Mouse (Mus musculus): ENCODE data around the gene Lkaaear1. TPM values are rescaled to one million over a fixed set of nuclear protein-coding genes. Genes with fewer than 3 reads are reported as not detected.

Gene Lkaaear1
- total RNA-seq (2015; ENCODE audit: low replicate concordance) (not detected in 2 replicates), total RNA-seq (2017; ENCODE audit: low replicate concordance) (not detected in 2 replicates)

DNA sequence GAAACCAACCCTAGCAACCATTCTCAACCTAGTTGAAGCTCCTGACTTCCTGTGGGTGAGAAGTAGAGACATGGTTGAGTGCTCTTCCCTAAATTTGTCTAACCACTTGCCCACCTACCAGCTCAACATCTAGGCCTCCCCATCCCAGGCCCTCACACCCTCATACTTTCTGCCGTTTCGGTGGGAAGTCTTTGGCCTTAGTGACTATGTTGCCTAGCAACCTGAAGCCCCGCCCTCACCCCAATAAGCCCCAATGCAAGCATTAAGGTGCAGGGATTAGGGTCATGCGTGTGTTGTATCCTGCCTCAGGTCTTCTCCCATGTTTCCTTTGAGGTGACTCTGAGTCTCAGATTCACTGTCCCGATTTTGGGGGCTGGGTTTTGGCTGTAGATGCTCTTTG, at the start of gene Lkaaear1:
Gene Lkaaear1 (minus strand): TSS at position 202 of the 400 bp plus-strand sequence.
- ATAC-seq (replicated peaks; ENCODE audit: low FRiP score, poor library complexity, severe bottlenecking) = no peak

DNA sequence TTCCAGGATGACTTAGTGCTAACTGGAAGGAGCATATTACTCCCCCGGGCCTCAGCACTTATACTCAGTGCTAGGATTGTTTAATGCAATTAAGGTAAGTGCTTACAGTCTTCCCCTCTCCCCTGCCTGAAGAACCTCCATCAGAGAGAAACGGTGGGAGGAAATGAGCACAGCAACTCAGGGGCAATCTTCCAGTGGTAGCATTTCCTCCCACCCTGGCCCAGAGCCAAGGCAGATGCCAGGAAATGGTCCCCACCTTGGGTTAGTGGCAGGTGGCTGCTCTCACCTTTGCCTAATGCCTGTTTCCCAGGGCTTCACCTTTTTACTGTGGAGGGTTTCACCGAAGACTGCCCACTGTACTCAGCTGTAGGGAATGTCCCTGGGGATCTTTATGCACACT, 31.8 kb upstream of the Lkaaear1 start:
- ATAC-seq (replicated peaks; ENCODE audit: low FRiP score, poor library complexity, severe bottlenecking) = no peak

DNA sequence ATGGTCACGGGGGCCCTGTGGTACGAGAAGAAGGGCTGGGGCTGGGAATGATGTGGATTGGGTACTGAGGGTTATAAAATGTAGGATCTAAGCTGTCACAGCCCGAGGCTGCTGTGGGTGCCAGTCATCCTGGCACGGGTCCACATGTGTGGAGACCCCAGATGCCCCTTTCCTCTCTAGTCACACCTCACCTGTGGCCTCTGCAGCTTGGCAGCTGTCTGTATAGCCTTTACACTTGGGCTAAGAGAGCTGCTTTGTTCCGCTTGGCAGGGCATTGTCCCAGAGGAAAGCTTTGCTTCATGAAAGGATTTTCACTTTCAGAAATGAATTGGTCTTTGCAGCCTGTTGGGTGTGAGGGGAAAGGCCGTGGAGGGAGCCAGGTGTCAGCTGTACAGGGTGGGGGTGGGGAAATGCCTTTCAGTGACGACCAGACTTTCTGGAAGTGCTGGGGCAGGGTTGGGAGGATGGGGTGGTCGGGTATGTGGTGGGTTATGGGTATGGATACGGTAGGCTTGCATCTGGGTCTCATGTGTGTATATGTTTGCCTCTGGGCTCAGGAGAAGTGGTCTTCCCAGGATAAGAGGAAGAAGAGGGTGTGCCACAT, 29.5 kb upstream of the Lkaaear1 start:
- ATAC-seq (replicated peaks; ENCODE audit: low FRiP score, poor library complexity, severe bottlenecking) = no peak

DNA sequence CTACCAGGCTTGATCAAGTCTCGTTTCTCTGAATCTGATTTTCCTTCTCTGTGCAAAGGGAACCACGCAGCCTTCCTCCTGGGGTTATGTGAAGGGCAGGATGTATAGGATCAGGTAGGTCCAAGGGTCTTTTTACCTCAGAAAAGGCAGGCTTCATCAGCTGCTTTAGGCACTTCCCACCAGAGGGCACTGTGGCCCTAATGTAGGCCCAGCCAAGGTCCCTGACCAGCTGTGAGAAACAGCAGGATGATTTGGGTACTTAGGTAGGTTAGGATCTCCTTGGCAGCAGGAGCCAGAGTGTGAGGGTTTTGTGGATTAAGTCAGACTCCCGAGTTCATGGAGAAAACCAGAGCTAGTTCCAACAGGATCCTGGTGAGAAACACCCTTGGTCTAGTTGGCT, 24.0 kb upstream of the Lkaaear1 start:
- ATAC-seq (replicated peaks; ENCODE audit: low FRiP score, poor library complexity, severe bottlenecking) = no peak

DNA sequence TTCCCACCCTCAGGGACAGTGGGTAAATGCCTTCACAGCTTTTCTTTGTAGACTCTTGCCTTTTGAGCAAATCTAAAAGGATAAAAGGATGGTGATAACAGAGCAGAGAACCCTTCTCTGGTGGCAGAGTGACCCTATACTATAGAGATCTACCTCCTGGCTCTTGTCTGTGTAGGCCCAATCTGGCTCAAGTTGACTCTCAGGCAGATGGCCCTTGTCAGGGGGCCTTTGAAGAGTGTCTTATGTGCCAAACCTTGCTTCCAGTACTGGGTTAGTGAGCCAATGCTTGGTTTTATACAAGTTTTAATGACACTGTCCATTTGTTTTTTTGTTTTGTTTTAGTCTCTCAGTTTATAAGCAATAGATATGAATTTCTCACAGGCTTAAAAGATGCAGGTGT, 23.0 kb upstream of the Lkaaear1 start:
- ATAC-seq (replicated peaks; ENCODE audit: low FRiP score, poor library complexity, severe bottlenecking) = no peak

DNA sequence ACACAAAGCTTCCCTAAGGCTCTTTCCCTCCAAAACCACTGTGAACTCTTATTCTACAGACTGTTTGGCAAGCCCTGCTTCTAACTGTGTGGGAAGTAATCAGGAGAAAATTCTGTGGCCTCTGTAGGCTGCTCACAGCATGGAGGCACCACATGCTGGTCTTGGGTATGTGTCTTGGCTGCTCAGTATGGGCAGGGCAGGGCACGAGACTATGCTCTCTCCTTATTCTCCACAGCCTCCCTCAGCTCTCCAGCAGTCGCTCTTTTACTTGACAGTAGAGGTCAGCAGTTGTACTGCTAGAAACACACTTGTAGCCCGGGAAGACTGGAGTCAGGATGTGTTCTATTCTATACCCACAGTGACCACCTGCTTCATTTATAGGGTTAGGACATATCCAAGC, 21.8 kb upstream of the Lkaaear1 start:
- ATAC-seq (replicated peaks; ENCODE audit: low FRiP score, poor library complexity, severe bottlenecking) = no peak

DNA sequence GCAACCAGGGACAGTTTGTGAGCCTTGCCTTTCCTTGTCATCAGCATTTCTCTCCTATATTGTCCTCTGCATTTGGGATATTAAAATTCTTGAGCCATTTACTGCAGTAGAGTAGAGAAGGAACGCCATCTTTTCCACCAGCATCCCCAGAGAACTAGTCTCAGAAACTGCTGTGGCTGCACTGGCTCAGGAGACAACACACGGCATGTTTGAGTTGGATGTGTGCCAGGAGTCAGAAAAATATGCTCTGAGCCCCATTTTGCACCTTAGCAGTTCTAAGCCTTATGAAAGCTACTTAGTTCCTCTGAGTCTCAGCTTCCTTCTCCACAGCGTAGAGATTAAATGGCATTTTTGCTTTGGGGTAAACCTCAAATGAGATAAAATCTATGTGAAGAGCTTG, 18.7 kb upstream of the Lkaaear1 start:
- no peak for ATAC-seq (replicated peaks; ENCODE audit: low FRiP score, poor library complexity, severe bottlenecking)

DNA sequence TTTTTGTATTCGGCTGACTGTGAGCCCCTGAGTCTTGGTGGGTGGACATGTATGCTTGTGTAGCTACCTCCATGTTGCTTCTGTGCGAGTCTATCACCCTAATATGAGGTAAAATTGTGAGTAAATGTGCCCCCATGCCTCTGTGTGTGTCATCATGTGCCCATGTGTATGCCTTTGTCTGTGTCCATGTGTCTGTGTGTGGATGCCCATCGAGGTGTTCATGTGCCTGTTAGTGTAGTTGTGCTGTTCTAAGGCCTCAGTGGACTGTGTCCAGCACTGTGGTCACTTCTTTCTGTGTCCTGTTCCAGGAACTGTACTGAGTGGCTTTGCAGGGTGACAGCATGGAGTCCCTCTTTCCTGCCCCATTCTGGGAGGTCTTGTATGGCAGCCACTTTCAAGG, 17.1 kb upstream of the Lkaaear1 start:
- ATAC-seq (replicated peaks; ENCODE audit: low FRiP score, poor library complexity, severe bottlenecking) = no peak

DNA sequence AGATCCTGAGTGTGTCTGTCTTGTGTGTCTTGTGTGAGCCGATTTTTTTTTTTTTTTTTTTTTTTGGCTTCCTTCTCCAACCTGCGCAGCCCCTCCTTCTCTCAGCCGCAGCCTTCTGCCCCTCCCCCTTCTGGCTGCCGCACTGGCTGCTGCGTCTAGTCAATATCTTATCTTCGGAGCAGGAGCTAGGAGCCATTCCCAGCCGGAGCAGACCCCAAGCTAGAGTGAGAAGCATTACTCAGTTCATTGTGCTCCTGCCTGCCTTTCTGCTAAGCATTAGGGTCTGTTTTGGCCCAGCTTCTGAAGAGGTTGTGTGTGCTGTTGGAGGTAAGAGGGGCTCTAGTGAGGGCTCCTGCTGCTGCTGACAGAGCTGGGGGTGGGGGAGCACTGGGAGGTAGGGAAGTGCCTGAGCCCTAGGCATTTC, 16.7 kb upstream of the Lkaaear1 start, which contains the start of gene Oprl1:
Gene Oprl1 (plus strand): TSS at position 114 of the 424 bp plus-strand sequence.
- no peak for ATAC-seq (replicated peaks; ENCODE audit: low FRiP score, poor library complexity, severe bottlenecking)

DNA sequence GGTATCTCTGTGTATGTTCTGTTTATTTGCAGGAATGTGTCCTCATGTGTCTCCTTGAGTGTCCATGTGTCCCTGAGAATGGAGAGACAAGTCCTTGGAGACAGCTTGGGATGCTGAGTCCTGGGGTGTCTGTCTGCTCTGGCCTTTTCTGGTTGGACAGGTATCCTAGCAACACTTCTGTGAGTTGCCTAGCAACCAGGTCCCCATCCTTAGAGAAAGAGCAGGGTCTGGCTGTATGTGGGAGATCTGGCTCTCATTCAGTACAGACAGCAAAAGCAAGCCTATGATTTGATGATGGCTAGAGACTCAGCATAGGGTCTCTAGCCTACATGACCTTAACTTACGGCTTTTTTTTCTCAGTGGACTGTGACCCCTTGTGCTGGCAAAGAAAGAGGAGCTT, 15.5 kb upstream of the Lkaaear1 start:
- ATAC-seq (replicated peaks; ENCODE audit: low FRiP score, poor library complexity, severe bottlenecking) = no peak

DNA sequence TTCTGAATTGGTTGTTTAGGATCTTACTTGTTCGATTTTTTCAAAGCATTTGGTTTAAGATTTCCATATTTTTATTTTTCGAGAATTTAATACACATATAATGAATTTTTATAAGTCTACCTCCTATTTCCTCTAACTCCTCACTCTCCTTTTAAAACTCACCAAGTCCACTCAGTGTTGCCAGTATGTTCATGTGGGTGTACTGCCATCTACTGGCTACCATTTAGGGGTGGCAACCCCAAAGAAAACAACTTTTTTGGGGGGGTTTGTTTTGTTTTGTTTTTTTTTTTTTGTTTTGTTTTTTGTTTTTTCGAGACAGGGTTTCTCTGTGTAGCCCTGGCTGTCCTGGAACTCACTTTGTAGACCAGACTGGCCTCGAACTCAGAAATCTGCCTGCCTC, 8.4 kb upstream of the Lkaaear1 start:
- no peak for ATAC-seq (replicated peaks; ENCODE audit: low FRiP score, poor library complexity, severe bottlenecking)

DNA sequence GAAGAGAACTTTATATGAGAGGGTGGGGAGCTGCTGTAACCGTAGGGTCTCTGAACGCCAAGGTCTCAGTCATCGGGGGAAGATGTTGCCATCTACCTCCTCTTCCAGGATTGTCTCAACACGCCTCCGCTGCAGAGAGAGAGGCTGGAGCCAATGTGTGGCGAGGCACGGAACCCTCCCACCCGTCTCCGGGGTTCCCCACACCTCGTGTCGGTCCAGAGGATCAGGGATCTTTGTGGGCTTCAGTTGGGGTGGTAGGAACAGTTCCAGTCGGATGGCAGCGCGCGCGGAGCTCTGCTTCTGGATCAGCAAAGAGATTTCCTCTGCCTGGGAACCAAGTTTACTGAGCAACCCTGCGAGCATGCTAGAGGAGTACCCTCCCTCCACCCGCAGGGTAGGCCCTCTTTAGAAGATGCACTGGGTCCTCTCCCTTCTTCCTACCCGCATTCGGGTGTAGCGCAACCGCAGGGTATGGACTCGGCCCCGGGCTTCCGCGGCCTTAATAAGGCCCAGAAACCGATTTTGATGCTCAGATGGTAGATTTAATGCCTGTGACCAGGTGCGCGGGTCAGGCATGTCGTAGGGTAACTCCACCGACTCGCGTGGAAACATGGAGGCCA, 1.3 kb downstream of the Lkaaear1 start:
- ATAC-seq (replicated peaks; ENCODE audit: low FRiP score, poor library complexity, severe bottlenecking) = no peak

DNA sequence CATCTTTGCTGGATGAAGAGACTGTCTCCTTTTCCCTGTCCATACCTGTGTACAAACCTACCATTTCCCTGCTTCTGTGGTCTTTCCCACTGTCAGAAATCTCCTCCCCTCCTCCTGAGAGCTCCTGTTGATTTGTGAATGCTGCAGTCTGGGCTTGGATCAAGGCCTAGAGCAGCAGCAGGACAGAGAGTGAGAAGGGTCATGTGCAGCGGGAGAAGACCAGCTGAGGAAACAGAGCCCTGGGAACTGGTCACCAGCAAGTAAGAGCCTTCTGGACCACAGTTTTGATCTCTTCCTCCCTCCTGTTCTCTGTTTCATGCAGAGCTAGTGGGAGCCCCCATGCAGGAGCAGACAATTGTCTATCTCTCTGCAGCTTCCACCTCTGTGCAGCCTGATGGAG, 2.5 kb downstream of the Lkaaear1 start:
- no peak for ATAC-seq (replicated peaks; ENCODE audit: low FRiP score, poor library complexity, severe bottlenecking)

DNA sequence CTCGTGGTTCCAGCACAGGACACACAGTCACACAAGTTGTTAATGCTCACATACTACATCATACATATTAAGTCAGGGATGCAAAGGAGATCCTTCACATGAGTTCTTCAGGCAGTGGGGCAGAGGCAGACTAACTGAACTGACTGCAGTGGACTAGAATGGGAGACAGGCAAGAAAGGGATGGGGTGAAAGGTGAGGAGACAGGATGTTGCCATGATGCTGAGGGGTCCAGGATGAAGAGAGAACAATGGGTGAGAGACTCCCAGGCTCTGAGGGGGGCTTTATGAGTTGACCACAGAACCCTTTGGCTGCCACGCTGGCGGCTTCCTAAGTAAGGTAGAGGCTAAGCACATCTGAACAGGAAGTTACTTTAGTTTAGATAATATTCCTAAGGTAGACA, 3.7 kb downstream of the Lkaaear1 start:
- ATAC-seq (replicated peaks; ENCODE audit: low FRiP score, poor library complexity, severe bottlenecking) = no peak

DNA sequence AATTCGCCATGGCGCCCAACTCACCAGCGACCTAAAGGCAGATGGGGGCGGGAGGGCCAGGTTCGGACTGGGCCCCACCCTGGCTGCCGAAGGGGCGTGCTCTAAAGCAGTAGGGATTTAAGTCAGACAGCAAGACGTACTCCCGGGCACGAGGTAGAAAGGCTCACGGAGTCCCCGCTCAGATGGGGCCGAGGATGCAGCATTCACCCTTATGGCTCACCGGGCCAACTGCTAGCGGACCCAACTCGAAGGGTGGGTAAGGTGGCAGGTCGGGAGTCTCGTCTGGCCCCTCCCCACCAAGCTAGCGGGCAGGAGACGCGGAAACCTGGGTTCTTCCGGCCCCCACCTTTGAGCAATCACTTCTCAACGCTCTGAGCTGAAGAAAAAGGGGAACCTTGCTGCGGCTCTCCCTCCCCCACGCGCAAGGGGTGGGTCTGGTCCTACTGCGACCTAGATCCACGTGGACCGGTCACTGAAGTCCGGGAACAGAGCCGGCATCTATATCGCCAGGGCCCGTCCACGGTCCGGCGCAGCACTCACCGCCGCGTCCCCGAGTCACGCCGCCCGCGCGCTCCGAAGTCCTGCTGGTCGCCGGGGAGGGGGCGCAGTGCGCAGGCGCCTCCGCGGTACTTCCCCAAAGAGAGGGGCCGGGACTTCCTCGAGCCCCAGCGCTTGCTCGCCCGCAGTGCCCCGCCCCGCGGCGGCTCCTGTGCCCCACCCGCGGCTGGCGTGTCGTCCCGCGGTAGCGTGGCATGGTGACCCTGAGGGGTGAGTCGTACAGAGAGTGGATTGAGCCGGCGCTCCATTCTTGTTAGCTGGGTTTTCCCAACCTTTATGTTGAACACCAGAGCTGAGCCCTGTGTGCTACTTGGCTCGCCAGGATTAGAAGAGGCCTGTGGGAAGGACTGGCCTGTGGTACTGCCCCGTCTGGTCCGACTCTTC, 4.6 kb downstream of the Lkaaear1 start, which contains the start of gene Rgs19:
Gene Rgs19 (minus strand): TSS at position 639 of the 942 bp plus-strand sequence.
- ATAC-seq (replicated peaks; ENCODE audit: low FRiP score, poor library complexity, severe bottlenecking) = no peak

DNA sequence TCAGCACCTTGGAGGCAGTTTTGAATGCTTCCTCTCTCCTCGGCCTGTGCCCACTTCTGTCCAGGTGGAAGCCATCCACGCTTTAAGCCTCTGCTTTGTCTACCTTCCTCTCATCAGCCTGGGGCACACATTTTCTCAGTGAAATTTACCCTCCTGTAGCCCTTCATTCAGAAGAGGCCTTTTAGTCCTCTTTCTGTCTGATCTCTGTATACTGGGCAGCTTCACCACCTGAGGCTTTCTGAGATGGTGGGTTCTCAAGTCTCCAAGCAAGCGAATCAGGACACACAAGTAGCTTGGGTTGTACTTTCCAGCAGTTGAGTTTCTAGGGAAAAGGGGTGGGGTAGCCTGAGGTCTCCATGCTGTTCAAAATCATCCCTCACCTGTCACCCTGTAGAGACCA, 5.9 kb downstream of the Lkaaear1 start:
- no peak for ATAC-seq (replicated peaks; ENCODE audit: low FRiP score, poor library complexity, severe bottlenecking)

DNA sequence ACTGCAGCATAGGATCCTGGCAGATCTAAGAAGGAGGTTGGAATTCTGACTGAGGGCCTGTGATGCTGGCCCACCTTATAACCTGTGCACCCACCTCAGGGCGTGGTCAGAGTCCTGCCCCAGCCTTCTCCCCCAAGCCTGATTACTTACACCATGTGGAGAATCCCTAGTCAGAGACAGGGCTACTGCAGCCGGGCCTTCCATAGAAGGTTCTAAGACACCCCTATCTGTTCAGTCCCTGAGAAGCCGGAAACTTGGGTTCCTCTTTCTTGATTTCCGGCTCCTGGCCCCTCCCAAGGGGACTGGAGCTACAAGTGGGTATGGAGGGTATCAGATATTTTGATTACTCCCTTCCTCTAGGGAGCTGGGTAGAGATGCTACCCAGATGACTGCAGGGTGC, 6.7 kb downstream of the Lkaaear1 start:
- ATAC-seq (replicated peaks; ENCODE audit: low FRiP score, poor library complexity, severe bottlenecking) = no peak

DNA sequence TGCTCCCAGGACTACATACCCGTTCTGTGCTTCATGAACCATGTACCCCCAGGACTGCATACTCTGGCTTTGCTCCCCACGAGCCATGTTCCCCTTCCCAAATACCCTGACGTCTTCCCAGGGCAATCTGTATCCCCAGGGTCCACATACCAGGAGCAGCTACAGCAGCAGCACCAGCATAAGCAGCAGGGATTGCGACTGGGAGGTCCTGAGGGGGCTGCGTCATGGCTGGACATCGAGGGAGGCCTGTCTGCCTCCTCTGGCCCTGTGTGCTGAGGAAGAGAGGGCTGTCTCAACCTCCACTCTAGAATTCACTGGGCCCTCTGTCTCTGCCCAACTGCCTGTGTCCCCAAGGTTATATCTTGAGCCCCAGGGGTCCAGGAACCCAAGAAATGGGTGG, 7.2 kb downstream of the Lkaaear1 start:
- ATAC-seq (replicated peaks; ENCODE audit: low FRiP score, poor library complexity, severe bottlenecking) = no peak

DNA sequence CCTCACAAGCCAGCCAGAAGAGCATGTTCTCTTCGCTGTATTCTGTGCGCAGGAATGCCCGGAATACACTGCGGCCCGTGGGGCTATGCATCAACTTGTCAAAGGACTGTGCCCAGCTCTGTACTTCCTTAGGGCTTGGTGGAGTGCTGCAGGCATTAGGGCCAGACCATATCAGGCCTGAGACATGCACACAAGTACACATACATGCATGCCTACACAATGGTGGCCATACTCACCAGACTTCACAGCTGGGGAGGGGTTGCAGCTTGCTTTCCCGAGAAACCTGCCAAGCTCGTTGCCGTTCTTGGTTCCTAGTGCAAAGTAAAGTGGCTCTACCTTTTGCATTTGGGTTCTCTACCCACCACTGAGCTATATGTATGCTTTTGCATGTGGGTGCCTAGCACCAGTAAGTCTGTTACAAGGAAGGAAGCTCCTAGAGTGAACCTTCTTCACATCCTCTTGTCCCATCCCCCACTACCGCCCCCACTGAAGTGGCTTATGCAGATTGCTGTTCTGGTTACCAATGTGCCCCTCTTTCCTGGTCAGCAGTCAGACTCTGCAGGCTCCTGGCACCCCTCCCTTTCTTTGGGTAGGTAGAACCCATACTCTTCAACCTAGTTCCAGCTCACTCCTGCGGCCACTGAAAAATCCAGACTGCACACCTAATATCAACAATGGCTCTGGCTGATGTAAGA, 8.6 kb downstream of the Lkaaear1 start:
- ATAC-seq (replicated peaks; ENCODE audit: low FRiP score, poor library complexity, severe bottlenecking) = no peak

DNA sequence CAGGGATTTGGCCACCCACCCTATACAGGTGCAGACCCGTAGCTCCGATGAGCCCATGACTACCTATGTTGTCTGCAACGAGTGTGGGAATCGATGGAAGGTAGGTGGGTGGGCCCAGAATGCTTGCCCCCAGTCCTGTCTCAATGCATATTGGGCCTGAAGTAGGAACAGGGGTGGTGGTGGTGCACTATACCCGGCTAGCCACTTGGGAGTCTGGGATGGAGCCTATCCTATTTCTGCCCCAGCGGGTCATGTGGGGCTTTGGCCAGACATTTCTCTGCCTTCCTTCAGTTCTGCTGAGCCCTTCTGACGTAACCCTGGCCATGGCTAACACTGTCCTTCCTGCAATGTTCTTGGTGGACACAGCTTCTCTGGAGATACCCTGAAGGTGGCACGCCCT, 10.7 kb downstream of the Lkaaear1 start:
- no peak for ATAC-seq (replicated peaks; ENCODE audit: low FRiP score, poor library complexity, severe bottlenecking)
